Mouse (Mus musculus) heart, postnatal 0 days (tissue): Measurements from ENCODE around the gene Lmbr1l.

Source experiments
- CTCF ChIP-seq: IDR thresholded peaks from 2 replicates; pipeline ENCODE4 v1.5.1; 2016; ENCODE audit warnings: antibody characterized with exemption, control low read depth, low read depth
- EP300 ChIP-seq: IDR thresholded peaks from 2 replicates; pipeline ENCODE4 v1.6.1; 2016; ENCODE audit warnings: antibody characterized with exemption, low read depth

- TF ChIP-seq CTCF (no peak), EP300 (no peak)
These were observed 2.0 kb downstream of the Lmbr1l start for GRCm38 (mm10) chr15:98916016-98916415.
